Mouse (Mus musculus): ENCODE data around the gene Shroom2.

- no peak for TF ChIP-seq POLR2A (IDR thresholded peaks at IDR 0.05; ENCODE audit: extremely low read depth, insufficient read depth, low read length)
- no peak for TF ChIP-seq CTCF (IDR thresholded peaks at IDR 0.05; ENCODE audit: extremely low read depth, insufficient read depth, low read length)
Measured at GRCm38 (mm10) chrX:152673431-152673830, 95.8 kb downstream of the Shroom2 start.

Data from cortical plate, adult 2 months (tissue).